Mouse (Mus musculus): ENCODE measurements around the gene Ambra1. TPM values are rescaled to one million over a fixed set of nuclear protein-coding genes. Genes with fewer than 3 reads are reported as not detected.

The Ambra1 gene
- polyA plus RNA-seq, 1 experiment: 15.8 TPM

- Histone ChIP-seq H3K36me3 (replicated peaks; ENCODE audit: low read length) (peaks cover 82% of the 10 kb centered on the region), H3K4me3 (replicated peaks) (peak overlapping the region; percentile 93), H3K9me3 (no peaks in the 10 kb centered on the region), H3K4me1 (peaks cover 95% of the 10 kb centered on the region), H3K27me3 (replicated peaks) (no peaks in the 10 kb centered on the region)
- TF ChIP-seq GATA1 (IDR thresholded peaks at IDR 0.05; ENCODE audit: borderline replicate concordance, low read length) (no peak), FLI1 (IDR thresholded peaks at IDR 0.05; ENCODE audit: low read length) (no peak)
Observed at GRCm38 (mm10) chr2:91944170-91944950, 214.4 kb downstream of the Ambra1 start.

- H3K27me3 ChIP-seq (replicated peaks): no peaks in the 10 kb centered on the region
- no peaks in the 10 kb centered on the region for H3K9me3 ChIP-seq
- H3K36me3 ChIP-seq (replicated peaks; ENCODE audit: low read length): peaks cover 76% of the 10 kb centered on the region
- H3K4me3 ChIP-seq (replicated peaks): peak within 1 kb of the TSS; percentile 93
- no peak for TF ChIP-seq GATA1 (IDR thresholded peaks at IDR 0.05; ENCODE audit: borderline replicate concordance, low read length)
- no peak for TF ChIP-seq FLI1 (IDR thresholded peaks at IDR 0.05; ENCODE audit: low read length)
- H3K4me1 ChIP-seq: peaks cover 96% of the 10 kb centered on the region
Observed at GRCm38 (mm10) chr2:91945483-91945882, 215.5 kb downstream of the Ambra1 start, which contains the start of gene Gm9821. Gene Gm9821, plus strand, starts transcription at chr2:91945703.

- Histone ChIP-seq H3K4me1 (peaks cover 100% of the 10 kb centered on the region), H3K36me3 (replicated peaks; ENCODE audit: low read length) (peaks cover 66% of the 10 kb centered on the region), H3K27me3 (replicated peaks) (no peaks in the 10 kb centered on the region), H3K4me3 (replicated peaks) (peak overlapping the region; percentile 93), H3K9me3 (no peaks in the 10 kb centered on the region)
- TF ChIP-seq FLI1 (IDR thresholded peaks at IDR 0.05; ENCODE audit: low read length): no peak
- TF ChIP-seq GATA1 (IDR thresholded peaks at IDR 0.05; ENCODE audit: borderline replicate concordance, low read length): no peak
Observed at GRCm38 (mm10) chr2:91946836-91947235, 216.9 kb downstream of the Ambra1 start.

- peaks cover 100% of the 10 kb centered on the region for H3K4me1 ChIP-seq
- no peaks in the 10 kb centered on the region for H3K27me3 ChIP-seq (replicated peaks)
- no peak for TF ChIP-seq FLI1 (IDR thresholded peaks at IDR 0.05; ENCODE audit: low read length)
- no peak for TF ChIP-seq GATA1 (IDR thresholded peaks at IDR 0.05; ENCODE audit: borderline replicate concordance, low read length)
- H3K36me3 ChIP-seq (replicated peaks; ENCODE audit: low read length): peaks cover 63% of the 10 kb centered on the region
- H3K4me3 ChIP-seq (replicated peaks): peak overlapping the region; percentile 93
- no peaks in the 10 kb centered on the region for H3K9me3 ChIP-seq
Observed at GRCm38 (mm10) chr2:91947397-91948150, 217.6 kb downstream of the Ambra1 start.

GRCm38 (mm10) chr2:91948151-91948509 lies 218.2 kb downstream of the Ambra1 start:
- no peaks in the 10 kb centered on the region for H3K27me3 ChIP-seq (replicated peaks)
- peaks cover 100% of the 10 kb centered on the region for H3K4me1 ChIP-seq

GRCm38 (mm10) chr2:91948792-91949241 lies 218.9 kb downstream of the Ambra1 start:
- H3K9me3 ChIP-seq: no peaks in the 10 kb centered on the region
- H3K4me1 ChIP-seq: peaks cover 100% of the 10 kb centered on the region
- no peak for TF ChIP-seq FLI1 (IDR thresholded peaks at IDR 0.05; ENCODE audit: low read length)
- no peak for TF ChIP-seq GATA1 (IDR thresholded peaks at IDR 0.05; ENCODE audit: borderline replicate concordance, low read length)
- peak overlapping the region; percentile 93 for H3K4me3 ChIP-seq (replicated peaks)
- H3K27me3 ChIP-seq (replicated peaks): no peaks in the 10 kb centered on the region
- H3K36me3 ChIP-seq (replicated peaks; ENCODE audit: low read length): peaks cover 60% of the 10 kb centered on the region

More at GRCm38 (mm10) chr2:91948151-91948509, 218.2 kb downstream of the Ambra1 start:
- H3K9me3 ChIP-seq: no peaks in the 10 kb centered on the region
- peaks cover 60% of the 10 kb centered on the region for H3K36me3 ChIP-seq (replicated peaks; ENCODE audit: low read length)
- H3K4me3 ChIP-seq (replicated peaks): peak overlapping the region; percentile 93
- peak; percentile 98 for TF ChIP-seq GATA1 (IDR thresholded peaks at IDR 0.05; ENCODE audit: borderline replicate concordance, low read length)
- peak; percentile 62; the same call in 1 of the 2 replicates for TF ChIP-seq FLI1 (IDR thresholded peaks at IDR 0.05; ENCODE audit: low read length)

- TF ChIP-seq FLI1 (IDR thresholded peaks at IDR 0.05; ENCODE audit: low read length): no peak
- no peak for TF ChIP-seq GATA1 (IDR thresholded peaks at IDR 0.05; ENCODE audit: borderline replicate concordance, low read length)
- Histone ChIP-seq H3K4me3 (replicated peaks) (peak overlapping the region; percentile 93), H3K4me1 (peaks cover 100% of the 10 kb centered on the region), H3K27me3 (replicated peaks) (no peaks in the 10 kb centered on the region), H3K36me3 (replicated peaks; ENCODE audit: low read length) (peaks cover 58% of the 10 kb centered on the region), H3K9me3 (no peaks in the 10 kb centered on the region)
Observed at GRCm38 (mm10) chr2:91949411-91950274, 219.7 kb downstream of the Ambra1 start.

GRCm38 (mm10) chr2:91950275-91951085 lies 220.5 kb downstream of the Ambra1 start:
- H3K36me3 ChIP-seq (replicated peaks; ENCODE audit: low read length): peaks cover 58% of the 10 kb centered on the region
- H3K4me3 ChIP-seq (replicated peaks): peak overlapping the region; percentile 93
- H3K4me1 ChIP-seq: peaks cover 100% of the 10 kb centered on the region
- H3K9me3 ChIP-seq: no peaks in the 10 kb centered on the region
- TF ChIP-seq FLI1 (IDR thresholded peaks at IDR 0.05; ENCODE audit: low read length): no peak
- no peak for TF ChIP-seq GATA1 (IDR thresholded peaks at IDR 0.05; ENCODE audit: borderline replicate concordance, low read length)
- H3K27me3 ChIP-seq (replicated peaks): no peaks in the 10 kb centered on the region

All from megakaryocyte, embryonic 14.5 days (primary cell).